Mouse (Mus musculus) R1 (cell line): ENCODE results near the gene Sec22b.
A peak's percentile ranks its signal among the peaks of the same experiment; 100 is the strongest.

Experiments
- DNase-seq: peaks from one replicate; pipeline ENCODE4 v3.0.0-alpha.2; 2018; ENCODE audit warnings: low read depth, low spot score

Sec22b gene

GRCm38 (mm10) chr3:97940511-97941204 lies 39.7 kb downstream of the Sec22b start:
- no peak for DNase-seq

DNA sequence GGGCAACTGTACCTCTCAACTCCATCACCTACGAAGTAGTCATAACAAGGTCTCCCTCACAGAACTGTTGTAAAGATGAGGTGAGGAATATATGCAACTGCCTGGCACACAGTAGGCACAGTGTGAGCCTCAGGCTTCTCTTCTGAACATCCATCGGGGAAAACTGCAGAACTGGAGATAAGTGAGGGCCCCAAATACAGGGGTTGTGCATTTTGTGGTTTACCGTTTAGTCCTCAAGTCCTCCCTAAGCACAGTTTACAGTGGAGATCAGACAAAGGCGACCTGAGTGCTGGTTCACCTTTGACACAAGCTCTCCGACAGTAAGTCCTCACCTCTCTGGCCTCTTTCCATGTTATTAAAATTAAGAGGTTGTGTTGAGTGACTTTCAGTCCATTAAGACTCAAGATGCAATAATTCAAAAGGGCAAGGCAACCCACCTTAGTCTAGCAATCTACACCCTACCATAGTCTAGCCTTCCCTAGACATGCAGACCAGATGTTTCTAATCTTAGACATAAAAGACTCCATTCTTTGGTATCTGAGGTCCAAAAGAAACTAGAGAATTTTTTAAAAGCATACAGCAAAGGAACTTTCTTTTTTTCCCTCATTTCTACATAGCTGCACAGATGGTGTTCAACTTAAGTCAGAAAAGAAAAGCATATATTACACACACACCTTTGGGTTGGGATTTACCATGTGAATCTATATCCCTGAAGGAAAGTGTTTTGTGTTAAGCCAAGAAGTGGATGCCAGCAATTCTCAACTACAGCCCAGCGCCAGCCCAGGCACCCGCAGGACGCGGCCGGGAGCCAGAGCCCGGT lies 40.7 kb downstream of the Sec22b start:
- no peak for DNase-seq

- DNase-seq, result peak; percentile 41
These were observed 41.4 kb downstream of the Sec22b start for GRCm38 (mm10) chr3:97942260-97942950.

DNA sequence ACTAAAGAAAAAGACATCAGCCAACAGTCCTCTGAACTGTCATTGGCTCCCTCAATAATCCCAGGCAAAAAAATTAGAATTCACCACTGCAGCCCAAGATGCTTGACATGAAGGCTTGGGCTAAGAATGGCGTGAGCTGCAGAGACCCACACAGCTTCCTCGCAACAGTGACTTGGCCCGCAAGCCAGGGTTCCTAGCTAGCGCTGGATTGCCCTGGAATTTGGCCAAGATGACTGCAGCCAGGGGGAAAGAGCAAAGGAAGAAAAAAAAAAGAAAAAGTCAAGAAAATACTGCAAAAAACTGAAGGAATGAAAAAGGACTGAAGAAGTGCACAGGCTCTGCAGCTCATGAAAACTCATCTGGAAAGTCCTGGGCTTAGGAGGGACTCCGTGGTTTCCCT lies 43.5 kb downstream of the Sec22b start:
- no peak for DNase-seq

GRCm38 (mm10) chr3:97946439-97946838 lies 45.4 kb downstream of the Sec22b start:
- no peak for DNase-seq

DNA sequence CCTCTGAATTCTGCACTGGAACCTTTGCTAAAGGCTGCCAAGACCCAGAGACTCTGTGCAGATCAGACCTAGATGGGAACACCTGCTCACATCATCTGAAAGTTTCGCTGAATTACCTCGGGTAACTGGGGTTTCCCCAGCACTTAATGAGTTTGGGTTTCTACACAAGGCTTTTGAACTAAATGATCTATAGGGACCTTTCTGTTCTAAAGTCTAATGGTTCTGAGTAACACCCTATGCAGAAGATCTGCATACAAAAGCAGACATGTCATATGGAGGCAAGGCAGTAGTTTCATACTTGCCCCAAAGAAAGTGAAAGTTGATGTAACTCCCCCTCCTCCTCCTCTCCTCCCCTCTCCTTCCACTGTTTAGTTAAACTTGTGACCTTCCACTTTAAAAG lies 47.5 kb downstream of the Sec22b start:
- DNase-seq, result no peak

DNA sequence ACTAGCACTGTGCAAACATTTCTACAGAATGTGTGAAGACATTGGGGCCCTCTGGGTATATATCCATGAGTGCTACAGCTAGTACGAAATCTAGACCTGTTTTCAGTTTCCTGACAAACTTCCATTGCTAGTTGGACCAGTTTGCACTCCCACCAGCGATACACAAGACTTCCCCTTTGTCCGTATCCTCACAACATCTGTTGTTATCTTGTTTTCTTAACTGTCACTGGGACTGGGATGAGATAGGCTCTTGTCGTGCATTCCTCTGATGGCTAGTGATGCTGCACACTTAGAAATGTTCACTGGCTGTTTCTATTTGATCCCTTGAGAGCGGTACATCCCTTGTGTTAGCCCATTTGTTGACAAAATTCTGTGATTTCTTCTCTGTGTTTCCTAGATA lies 49.0 kb downstream of the Sec22b start:
- DNase-seq, result no peak

GRCm38 (mm10) chr3:97951134-97951533 lies 50.1 kb downstream of the Sec22b start:
- no peak for DNase-seq

DNA sequence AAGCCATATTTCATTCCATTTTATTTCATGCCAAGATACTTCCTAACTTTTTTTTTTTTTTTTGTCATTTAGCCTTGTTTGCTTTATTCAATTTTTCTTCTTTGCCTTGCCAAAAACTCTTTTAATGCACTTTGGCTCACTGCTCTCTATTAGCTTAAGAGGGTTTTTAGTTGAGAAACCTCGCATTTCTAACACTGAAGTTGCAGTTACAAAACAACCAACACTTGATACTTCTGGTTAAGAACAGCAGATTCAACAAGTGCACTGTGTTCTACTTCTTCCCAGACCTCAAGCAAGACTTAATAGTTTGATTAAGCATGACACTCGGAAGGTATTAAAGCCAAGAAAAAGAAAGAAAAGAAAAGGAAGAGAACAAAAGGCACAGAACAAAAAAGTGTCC lies 52.2 kb downstream of the Sec22b start:
- DNase-seq, result no peak

- DNase-seq, result no peak
These were observed 55.3 kb downstream of the Sec22b start for GRCm38 (mm10) chr3:97956322-97956721.

DNA sequence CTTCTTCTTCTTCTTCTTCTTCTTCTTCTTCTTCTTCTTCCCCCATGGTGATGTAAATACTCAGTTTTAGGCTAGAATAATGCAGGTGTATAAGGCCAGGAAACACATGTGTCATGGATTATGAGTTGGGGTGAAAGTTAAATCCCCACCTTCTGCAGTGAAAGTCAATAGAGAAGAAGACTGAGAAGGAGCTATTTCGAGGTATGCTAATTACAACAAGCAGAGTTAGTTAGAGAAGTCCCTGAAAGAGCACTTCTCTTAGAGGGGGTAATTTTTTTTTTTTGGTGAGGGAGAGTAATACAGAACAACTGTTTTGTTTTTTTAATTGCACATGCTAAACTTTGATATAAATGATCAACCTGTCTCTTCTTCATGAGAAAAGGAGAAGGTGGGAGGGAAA lies 55.9 kb downstream of the Sec22b start:
- DNase-seq, result no peak

GRCm38 (mm10) chr3:97960783-97961594 lies 60.0 kb downstream of the Sec22b start:
- no peak for DNase-seq

DNA sequence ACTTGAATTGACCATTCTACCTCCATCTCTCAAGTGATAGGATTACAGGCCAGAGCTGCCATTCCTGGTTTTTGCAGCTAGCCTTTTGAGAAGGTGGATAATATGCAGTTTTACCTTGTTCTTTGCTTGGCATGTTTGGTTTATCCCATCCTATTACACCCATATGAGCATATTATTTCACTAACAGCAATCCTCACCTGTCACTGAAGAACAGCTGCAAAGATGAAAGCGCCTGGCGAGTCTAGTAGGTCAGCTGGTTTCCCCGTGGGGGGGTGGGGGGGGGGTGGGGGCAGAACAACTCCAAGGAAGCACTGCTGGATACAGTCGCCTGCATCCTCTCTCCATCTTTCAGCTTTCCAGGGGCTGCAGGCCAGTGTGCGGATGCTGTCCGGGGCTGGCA lies 61.0 kb downstream of the Sec22b start:
- DNase-seq, result no peak

DNA sequence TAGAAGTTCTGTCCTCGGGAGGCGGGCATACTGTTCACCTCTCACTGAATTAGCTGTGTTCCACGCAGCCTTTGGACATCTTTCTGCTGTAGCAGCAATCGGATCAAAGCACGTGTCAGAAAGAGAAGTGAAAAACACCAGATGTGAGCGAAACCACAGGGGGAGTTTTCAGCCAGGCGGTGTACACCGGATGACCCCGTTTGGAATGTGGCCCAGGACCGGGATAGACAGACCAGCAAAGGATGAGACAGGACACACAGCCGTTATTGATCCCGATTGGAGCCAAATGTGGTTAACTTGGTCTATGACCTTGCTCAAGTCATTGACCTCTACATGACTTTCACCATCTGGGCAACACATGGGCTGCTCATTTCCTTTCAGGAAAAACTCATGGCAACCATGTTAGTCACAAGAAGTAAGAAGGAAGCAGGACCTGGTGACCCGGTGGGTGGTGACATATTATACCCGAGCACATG lies 63.9 kb downstream of the Sec22b start:
- DNase-seq, result peak; percentile 13

DNA sequence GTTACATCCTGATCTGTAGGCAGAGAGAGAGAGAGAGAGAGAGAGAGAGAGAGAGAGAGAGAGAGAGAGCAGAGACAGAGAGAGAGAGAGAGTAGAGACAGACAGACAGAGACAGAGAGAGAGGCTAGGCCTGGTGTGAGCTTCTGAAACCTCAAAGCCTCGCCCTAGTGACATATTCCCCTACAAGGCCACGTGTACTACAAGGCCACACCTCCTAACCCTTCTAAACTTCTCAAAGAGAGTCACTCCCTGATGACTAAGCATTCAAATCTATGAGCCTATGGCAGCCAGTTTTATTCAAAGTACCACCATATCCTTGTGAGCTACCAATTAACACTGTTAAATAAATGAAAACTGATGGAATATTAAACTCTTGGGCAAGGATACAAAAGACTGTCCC lies 66.6 kb downstream of the Sec22b start:
- DNase-seq, result no peak

DNA sequence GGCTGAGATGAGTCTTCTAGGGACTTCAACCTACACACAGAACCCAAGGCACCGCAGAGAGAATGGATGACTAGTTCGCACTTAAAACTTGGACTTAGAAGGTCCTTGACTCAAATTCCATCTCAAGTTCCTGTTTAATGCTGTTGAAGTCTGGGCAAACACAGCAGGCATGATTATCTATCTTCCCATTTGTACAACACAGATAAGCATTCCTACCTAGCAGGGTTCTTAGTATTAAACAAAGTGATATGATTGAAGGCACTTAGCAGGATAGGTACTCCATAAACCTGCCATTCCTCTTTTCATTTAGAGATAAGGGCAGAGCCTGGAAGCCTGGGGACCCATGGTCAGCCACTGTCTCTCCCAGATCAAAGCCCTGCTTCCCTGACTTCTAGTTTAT lies 67.2 kb downstream of the Sec22b start:
- DNase-seq, result no peak

- no peak for DNase-seq
These were observed 68.0 kb downstream of the Sec22b start for GRCm38 (mm10) chr3:97969019-97969418.

DNA sequence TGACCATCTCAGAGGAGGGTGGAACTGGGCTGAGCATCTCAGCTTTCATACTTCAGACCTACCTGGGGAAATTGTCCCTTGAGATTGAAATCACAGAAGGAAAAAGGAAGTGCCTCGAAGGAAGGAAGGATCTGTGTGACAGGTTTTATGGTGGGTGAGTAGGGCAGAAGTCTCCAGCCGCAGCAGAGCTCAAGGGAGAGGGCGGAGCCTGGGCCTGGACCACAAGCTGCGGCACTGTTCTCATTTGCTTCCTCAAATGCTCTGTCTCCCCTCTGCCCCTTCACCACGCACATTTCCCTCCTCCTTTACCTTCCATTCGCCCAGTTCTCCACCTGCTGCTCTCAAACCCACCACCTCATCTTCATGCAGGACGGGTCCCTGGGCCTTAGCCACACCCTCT lies 70.1 kb downstream of the Sec22b start:
- no peak for DNase-seq

DNA sequence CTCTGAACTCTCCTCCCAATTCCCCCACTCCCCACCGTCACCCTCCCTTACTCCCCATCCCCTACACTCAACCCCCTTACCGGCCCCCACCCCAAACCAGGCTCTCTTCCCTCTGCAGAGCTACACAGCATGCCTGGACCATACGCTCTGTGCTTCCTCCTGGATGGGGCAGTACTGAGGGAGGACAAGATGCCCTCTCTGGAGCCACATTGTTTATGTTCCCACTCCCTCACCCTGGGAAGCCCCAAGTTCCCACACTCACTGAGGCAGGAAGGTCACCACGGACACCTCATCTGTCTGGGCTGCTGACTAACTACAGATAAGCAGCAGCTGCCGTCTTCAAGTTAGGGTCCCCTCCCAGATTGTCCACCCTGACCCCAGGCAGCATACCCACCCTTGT lies 71.2 kb downstream of the Sec22b start:
- DNase-seq, result no peak

DNA sequence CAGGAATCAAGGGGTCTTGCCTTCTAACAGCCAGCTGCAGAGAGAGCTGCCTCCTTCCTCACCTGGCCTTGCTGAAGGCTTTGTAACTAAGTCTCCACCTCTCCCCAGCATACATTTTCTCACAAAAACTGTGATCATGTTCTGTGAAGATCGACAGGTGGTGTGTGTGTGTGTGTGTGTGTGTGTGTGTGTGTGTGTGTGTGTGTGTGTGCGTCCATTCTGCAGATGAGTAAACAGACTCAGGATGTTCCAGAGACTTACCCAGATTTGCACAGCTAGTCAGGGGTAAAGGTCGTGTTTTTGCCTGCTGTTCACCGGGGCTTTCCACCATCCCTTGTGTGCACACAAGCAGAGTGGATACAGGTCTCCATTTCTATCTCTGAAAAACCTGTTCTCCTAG lies 71.7 kb downstream of the Sec22b start:
- DNase-seq, result no peak
